Mouse (Mus musculus): ENCODE measurements around the gene Dync2li1.

The Dync2li1 gene

GRCm38 (mm10) chr17:84626276-84626856 lies at the start of gene Dync2li1:
Gene Dync2li1, plus strand, starts transcription at chr17:84626496.
- 2% methylated on average over 24 of the region's 25 CpGs for WGBS

DNA sequence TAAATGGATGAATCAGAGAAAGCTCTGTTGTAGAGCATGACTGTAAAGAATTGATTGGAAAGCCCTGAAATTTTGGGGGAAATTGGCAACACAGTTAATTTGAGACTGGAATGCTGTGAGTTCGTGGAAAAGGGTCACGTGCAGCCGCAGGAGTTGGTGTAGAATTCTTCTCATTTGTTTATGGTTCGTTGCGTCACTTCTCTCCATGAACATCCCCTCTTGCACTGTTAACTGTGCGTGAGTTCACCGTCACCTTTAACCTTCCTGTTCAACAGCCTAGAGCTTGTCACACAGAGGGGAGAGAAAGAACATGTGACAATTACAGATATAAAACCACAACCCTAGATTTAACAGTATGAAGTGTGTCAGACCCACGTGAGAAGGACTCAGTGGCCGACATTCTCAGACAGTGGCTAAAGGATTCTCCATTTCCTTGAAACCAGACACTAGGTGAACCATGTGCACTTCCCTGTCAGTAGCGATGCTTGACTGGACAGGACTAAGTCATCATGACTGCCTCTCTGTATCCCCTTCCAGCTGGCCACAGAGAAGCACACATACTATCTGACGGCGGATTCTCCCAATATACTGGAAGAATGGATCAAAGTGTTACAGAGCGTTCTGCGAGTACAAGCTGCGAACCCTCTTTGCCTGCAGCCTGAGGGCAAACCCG lies 49.5 kb upstream of the Dync2li1 start:
- WGBS, result 90% methylated on average over 16 of the region's 16 CpGs

- WGBS, result 62% methylated on average over 8 of the region's 8 CpGs
Measured at GRCm38 (mm10) chr17:84579249-84579648, 47.0 kb upstream of the Dync2li1 start.

- 95% methylated on average over 10 of the region's 10 CpGs for WGBS
Measured at GRCm38 (mm10) chr17:84579817-84580216, 46.5 kb upstream of the Dync2li1 start.

- 75% methylated on average over 8 of the region's 8 CpGs for WGBS
Measured at GRCm38 (mm10) chr17:84580821-84581220, 45.5 kb upstream of the Dync2li1 start.

DNA sequence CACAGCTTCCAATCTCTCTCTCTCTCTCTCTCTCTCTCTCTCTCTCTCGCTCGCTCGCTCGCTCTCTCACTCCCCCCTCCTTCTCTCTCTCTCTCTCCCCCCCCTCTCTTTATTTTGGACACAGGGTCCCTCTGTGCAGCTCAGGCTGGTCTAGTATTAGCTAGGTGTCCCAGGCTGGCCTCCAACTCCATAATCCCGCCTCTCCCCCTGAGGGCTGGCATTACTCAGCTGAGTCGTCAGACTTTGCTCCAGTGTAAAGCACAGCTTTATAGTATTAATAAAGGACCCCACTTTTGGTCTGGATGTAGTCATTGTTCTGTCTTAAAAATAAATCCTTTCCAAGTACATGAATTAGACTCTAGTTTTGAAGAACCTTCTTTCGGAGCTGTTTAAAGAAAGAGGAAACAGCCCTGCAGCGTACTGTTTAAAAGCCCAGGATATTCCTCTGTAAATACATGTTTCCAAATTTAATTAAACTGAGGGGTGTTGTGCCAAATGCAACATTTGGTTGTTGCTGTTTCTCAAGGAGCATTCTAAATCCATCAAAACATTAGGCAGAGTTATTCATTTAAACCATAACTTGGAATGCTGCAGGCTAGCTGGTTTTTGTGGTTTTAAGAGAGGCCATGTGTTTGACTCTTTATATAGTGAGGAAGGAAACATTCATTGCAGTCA lies 44.4 kb upstream of the Dync2li1 start:
- 54% methylated on average over 8 of the region's 8 CpGs for WGBS

DNA sequence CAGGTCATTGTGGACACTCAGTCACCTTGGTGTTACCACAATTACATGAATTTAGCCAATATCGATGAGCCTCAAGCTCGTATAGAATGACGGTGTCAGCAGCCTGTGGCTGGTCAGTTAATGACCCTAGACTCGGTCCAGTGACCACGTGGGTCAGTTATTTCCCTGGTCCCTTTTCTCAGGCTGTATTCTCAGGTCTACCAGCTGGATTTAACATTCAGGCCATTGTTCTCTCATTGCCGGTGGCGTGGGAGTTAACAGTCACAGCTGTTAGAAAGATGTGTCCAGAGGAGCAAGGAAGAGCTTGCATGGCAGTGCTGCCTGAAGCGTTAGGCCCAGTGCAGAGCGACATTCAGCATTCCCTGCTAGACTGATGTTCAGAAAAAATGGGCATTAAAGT lies 42.2 kb upstream of the Dync2li1 start:
- WGBS, result 84% methylated on average over 9 of the region's 9 CpGs

- WGBS, result 48% methylated on average over 8 of the region's 8 CpGs
Measured at GRCm38 (mm10) chr17:84585104-84585503, 41.2 kb upstream of the Dync2li1 start.

- WGBS, result 96% methylated on average over 7 of the region's 7 CpGs
Measured at GRCm38 (mm10) chr17:84590065-84590464, 36.2 kb upstream of the Dync2li1 start.

GRCm38 (mm10) chr17:84591431-84592150 lies 34.7 kb upstream of the Dync2li1 start:
- 91% methylated on average over 16 of the region's 16 CpGs for WGBS

DNA sequence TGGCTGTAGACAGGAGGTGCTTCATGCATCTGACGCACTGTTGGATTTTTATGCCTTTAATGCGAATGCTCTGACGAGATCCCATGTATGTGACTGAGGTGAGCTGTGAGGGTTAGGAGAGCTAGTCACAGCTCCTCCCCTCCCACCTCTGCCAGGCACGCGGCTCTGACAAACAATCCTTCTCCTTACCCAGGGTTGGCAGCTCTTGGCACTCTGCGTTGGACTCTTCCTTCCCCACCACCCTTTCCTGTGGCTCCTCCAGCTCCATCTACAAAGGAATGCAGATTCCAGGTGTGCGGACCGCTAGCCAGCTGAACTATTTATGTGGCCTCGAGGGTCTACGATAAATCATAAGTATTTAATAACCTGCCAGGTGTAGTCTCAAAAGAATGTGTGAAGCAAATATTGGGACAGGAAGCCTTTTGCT lies 30.3 kb upstream of the Dync2li1 start:
- WGBS, result 41% methylated on average over 10 of the region's 10 CpGs

DNA sequence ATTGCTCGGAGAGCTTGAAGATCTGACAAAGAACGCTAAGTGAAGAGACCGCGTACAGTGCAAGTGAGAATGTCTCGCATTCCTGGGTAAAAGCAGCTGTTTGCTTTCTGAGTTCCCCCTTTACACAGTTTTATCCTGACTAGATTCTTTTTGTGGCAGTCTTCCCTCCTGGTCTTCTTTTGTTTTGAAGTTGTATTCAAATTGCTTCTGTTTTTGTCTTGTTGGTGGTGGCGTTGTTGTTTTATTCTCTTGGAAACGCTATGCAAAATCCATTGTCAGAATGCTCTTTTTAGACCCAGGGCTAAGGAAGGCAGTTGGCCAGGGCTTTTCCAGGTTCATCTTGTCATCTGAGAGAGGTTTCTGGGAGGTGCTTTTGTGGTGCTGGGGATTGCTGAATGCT lies 29.8 kb upstream of the Dync2li1 start:
- WGBS, result 40% methylated on average over 7 of the region's 7 CpGs

GRCm38 (mm10) chr17:84597859-84598258 lies 28.4 kb upstream of the Dync2li1 start:
- WGBS, result 96% methylated on average over 12 of the region's 12 CpGs

DNA sequence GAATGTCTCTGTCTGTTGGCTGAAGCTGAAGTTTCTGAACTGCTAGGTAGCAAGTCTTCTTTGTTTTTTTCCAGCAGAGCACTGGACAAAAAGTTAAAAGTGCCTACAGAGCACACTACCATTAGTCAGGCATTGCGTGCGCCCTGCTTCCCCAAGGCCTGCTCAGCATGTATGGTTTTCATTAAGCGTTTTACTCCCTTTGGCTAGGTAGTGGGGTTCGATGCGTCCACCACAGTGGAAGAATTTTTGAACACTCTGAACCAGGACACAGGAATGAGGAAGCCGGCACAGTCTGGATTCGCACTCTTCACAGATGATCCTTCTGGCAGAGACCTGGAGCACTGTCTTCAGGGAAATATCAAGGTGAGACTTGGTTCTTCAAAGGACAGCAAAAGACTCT lies 27.4 kb upstream of the Dync2li1 start:
- WGBS, result 94% methylated on average over 7 of the region's 7 CpGs

DNA sequence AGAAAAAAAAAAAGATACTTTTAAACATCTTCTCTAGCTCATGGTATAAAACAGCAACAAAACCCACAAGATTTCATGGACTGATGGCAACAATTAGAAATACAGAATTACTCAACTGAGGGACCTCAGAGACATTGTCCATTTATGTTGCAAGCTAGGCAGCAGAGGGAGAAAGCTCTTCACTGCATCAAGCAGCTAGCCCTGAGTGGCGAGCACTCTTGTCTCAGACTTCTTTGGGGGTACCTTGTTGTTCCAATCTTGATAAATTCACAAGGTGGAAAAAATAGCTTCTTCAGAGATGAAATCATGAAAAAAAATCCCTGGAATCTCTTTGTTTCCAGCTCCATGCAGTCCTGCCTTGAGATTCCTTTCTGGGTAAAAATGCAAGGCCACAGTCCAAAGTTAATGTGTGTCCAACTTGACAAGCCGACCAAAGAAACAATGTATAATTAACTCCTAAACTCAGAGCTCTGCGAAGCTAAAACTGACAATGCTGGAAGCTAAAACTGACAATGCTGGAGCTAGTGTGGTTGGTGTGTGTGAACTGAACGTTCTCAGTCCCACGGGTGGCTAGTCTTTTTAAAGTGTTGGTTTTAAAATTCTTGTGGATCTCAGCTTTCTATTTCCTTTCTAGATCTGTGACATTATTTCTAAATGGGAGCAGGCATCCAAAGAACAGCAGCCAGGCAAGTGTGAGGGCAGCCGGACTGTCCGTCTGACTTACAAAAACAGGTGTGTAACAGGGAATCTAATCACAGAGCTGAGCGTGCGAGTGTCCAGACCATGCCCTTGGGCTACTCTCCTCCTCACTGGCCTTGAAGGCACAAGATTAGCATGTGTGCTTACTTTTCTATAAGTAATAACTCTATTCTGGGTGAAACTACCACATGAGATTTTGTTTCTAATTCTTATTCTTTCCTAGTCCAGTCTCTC lies 26.0 kb upstream of the Dync2li1 start:
- WGBS, result 61% methylated on average over 9 of the region's 9 CpGs

DNA sequence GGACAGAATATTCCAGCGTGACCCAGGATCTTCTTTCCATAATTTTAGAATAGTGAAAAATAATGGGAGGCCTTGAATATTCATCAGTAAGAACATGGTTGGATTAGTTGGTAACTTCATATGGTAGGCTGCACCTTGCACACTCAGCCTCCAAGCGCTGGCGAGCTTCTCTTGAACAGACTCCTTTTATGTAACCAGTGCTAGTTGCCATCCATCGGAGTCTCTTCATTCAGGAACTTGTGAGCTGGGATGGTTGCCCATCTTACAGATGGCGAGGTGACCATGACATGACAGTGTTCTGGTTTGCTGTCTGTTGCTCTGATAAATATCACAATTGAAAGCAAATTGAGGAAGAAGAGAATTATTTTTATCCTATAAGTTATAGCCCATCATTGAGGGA lies 24.5 kb upstream of the Dync2li1 start:
- 68% methylated on average over 5 of the region's 5 CpGs for WGBS

DNA sequence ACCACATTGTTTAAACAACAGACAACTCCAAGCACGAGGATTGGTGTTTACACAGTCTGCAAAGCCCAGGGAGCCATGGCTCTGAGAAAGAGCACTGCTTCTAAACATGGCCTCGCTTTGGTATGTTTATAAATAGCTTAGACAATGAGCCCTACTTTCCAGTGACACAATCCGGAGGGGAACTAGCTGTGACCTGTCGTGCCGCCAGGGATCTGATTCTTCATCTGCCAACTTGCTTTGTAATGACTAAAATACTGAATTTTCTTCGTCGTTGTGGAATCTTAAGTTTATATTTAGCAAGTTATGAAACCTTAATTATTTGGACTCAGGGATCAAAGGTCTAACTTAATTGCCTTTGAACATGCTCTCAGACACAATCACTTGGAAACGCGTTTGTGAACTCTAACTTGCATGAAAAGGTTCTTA lies 23.1 kb upstream of the Dync2li1 start:
- 41% methylated on average over 9 of the region's 9 CpGs for WGBS

DNA sequence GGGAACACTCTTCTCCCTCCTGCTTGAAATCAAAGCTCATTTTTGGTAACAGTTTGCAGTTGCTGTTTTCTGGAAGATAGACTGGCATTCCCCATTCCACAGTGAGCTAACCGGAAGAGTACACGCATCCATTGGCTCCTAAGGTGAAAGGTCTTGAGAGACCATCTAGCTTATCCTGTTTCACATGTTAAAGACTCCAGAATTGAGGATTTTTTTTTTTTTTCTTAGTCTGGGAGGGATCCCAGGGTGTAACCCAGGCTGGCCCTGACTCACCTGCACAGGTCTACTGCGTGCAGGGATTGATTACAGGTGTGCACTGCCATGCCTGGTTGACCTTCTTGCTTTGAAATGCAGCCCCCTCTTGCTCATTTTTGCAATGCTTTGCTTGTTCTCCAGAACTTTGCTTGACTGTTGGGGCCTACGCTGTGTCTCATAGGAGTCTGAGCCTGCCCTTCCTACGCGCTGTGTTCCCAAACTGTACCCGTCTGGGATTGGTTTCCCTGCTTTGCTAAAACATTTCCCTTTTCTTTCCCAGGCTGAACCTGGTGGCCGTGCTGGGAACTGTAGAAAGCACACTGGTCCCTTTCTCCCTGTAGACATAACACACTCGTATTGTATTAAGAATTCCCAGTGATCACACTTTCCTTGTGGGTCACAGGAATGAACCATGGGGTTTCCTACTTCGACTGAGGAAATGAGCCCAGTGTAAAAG lies 22.4 kb upstream of the Dync2li1 start:
- WGBS, result 86% methylated on average over 10 of the region's 10 CpGs

GRCm38 (mm10) chr17:84606976-84607375 lies 19.3 kb upstream of the Dync2li1 start:
- 66% methylated on average over 13 of the region's 13 CpGs for WGBS

DNA sequence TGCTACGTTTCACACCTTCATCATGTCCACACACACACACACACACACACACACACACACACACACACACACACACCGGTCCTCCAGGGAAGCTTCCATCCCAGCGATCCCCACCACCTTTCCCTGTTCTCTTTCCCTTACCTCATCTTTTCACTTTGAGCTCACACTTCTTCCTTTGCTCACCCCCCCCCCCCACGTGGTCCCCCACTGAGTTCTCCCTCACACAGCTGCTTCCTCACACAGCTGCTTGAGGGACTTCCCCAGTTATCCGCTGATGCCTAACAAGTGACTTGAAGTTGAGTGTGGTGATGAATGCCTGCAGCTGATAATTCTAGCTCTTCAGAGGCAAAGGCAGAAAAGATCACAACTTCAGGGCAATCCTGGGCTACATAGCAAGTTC lies 18.7 kb upstream of the Dync2li1 start:
- WGBS, result 72% methylated on average over 5 of the region's 5 CpGs

GRCm38 (mm10) chr17:84608606-84609005 lies 17.7 kb upstream of the Dync2li1 start:
- 95% methylated on average over 4 of the region's 4 CpGs for WGBS
